Mouse (Mus musculus) lung, adult 2 months (tissue): Measurements from ENCODE around the gene Frrs1l. TPM values are rescaled to one million over a fixed set of nuclear protein-coding genes. Genes with fewer than 3 reads are reported as not detected.

ENCODE experiments used
- DNase-seq: peaks from one replicate; pipeline ENCODE4 v3.0.0; 2022
- H3K4me1 ChIP-seq: fragments of 200-500 bp; 2 replicates; pipeline ENCODE4 v1.6.1; 2011; ENCODE audit warnings: low read length; ENCODE audit not compliant: control insufficient read depth, insufficient read depth
- H3K4me3 ChIP-seq: fragments of 200-500 bp; replicated peaks from 2 replicates; pipeline ENCODE3; 2011; ENCODE audit warnings: low read depth, mild to moderate bottlenecking, control low read depth, low read length; ENCODE audit errors: extremely low read depth
- CTCF ChIP-seq: fragments of 200-500 bp; IDR thresholded peaks from 2 replicates; pipeline ENCODE4 v1.5.1; 2011; ENCODE audit warnings: mild to moderate bottlenecking, low read length, control low read depth; ENCODE audit not compliant: insufficient read depth
- POLR2A ChIP-seq: fragments of 200-500 bp; IDR thresholded peaks from 2 replicates; pipeline ENCODE4 v1.6.1; 2011; ENCODE audit warnings: low read depth, mild to moderate bottlenecking, control low read depth, low read length, borderline replicate concordance; ENCODE audit errors: extremely low read depth
- WGBS: fragments of 180-500 bp; shearing (Covaris S2); methylation state at CpG from one replicate; pipeline ENCODE4 v1.1.7; 2018; 5-methylcytosine and 5-hydroxymethylcytosine counted together
- polyA plus RNA-seq: library from polyadenylated mRNA; depleted of rRNA; stranded (reverse); fragments of >200 nt; gene quantifications from 2 replicates; pipeline ENCODE4 v1.2.3, GENCODE M21; 2012; rRNA removed

Gene Frrs1l
- polyA plus RNA-seq, 1 experiment: 0.04 TPM

- no peak for TF ChIP-seq POLR2A
- TF ChIP-seq CTCF: no peak
- 63% methylated on average over 4 of the region's 4 CpGs for WGBS
- DNase-seq: no peak
- Histone ChIP-seq H3K4me1 (peaks cover 14% of the 10 kb centered on the region), H3K4me3 (no peak overlapping the region)
These were observed 59.9 kb downstream of the Frrs1l start for GRCm38 (mm10) chr4:56930312-56930711.

GRCm38 (mm10) chr4:56926971-56927370, 63.2 kb downstream of the Frrs1l start:
- TF ChIP-seq POLR2A: no peak
- TF ChIP-seq CTCF: no peak
- WGBS: 87% methylated on average over 4 of the region's 4 CpGs
- DNase-seq: no peak
- peaks cover 14% of the 10 kb centered on the region for H3K4me1 ChIP-seq
- H3K4me3 ChIP-seq: no peak overlapping the region

GRCm38 (mm10) chr4:56922229-56922628, 68.0 kb downstream of the Frrs1l start:
- no peak overlapping the region for H3K4me3 ChIP-seq
- TF ChIP-seq CTCF (no peak), POLR2A (no peak)
- DNase-seq: no peak
- WGBS: 94% methylated on average over 11 of the region's 11 CpGs
- H3K4me1 ChIP-seq: no peaks in the 10 kb centered on the region

GRCm38 (mm10) chr4:56915732-56916325, 74.4 kb downstream of the Frrs1l start:
- 0 out of 2 replicates have a peak, but pooled peaks have one; percentile 15 for TF ChIP-seq POLR2A
- TF ChIP-seq CTCF: no peak
- no peak for DNase-seq
- no peaks in the 10 kb centered on the region for H3K4me1 ChIP-seq
- 75% methylated on average over 15 of the region's 15 CpGs for WGBS
- H3K4me3 ChIP-seq: no peak overlapping the region

- WGBS: 94% methylated on average over 1 of the region's 1 CpGs
- DNase-seq: no peak
- H3K4me3 ChIP-seq: no peak overlapping the region
- H3K4me1 ChIP-seq: no peaks in the 10 kb centered on the region
- no peak for TF ChIP-seq CTCF
- TF ChIP-seq POLR2A: no peak
These were observed 75.4 kb downstream of the Frrs1l start for GRCm38 (mm10) chr4:56914761-56915160.

GRCm38 (mm10) chr4:56914338-56914737, 75.9 kb downstream of the Frrs1l start:
- no peaks in the 10 kb centered on the region for H3K4me1 ChIP-seq
- no peak overlapping the region for H3K4me3 ChIP-seq
- WGBS: 80% methylated on average over 6 of the region's 6 CpGs
- DNase-seq: no peak
- TF ChIP-seq CTCF (no peak), POLR2A (no peak)

- no peak for TF ChIP-seq POLR2A
- TF ChIP-seq CTCF: no peak
- DNase-seq: no peak
- no peak overlapping the region for H3K4me3 ChIP-seq
- no peaks in the 10 kb centered on the region for H3K4me1 ChIP-seq
- WGBS: 88% methylated on average over 7 of the region's 7 CpGs
These were observed 77.7 kb downstream of the Frrs1l start for GRCm38 (mm10) chr4:56912382-56913001.

GRCm38 (mm10) chr4:56909568-56909967, 80.6 kb downstream of the Frrs1l start:
- DNase-seq: no peak
- Histone ChIP-seq H3K4me3 (no peak overlapping the region), H3K4me1 (no peaks in the 10 kb centered on the region)
- TF ChIP-seq CTCF: no peak
- TF ChIP-seq POLR2A: no peak
- 88% methylated on average over 3 of the region's 3 CpGs for WGBS

GRCm38 (mm10) chr4:56907671-56908070, 82.5 kb downstream of the Frrs1l start:
- 70% methylated on average over 5 of the region's 5 CpGs for WGBS
- H3K4me3 ChIP-seq: no peak overlapping the region
- TF ChIP-seq POLR2A: no peak
- no peak for TF ChIP-seq CTCF
- no peaks in the 10 kb centered on the region for H3K4me1 ChIP-seq
- no peak for DNase-seq

Other genes with a start within 250 kb of the Frrs1l start
- gene Actl7b, start 248.9 kb downstream of the Frrs1l start, polyA plus RNA-seq: 0.27 and 0.28 TPM in 2 replicates
- 0.09 TPM in 1 of 2 replicates, not detected in the other for gene Actl7a, start 247.0 kb downstream of the Frrs1l start, polyA plus RNA-seq
- 10.2 and 16.0 TPM in 2 replicates for gene Elp1, start 188.1 kb downstream of the Frrs1l start, polyA plus RNA-seq
- 2.3 and 3.5 TPM in 2 replicates for gene Fam206a, start 188.0 kb downstream of the Frrs1l start, polyA plus RNA-seq
- 4.4 and 8.8 TPM in 2 replicates for gene Ctnnal1, start 125.2 kb downstream of the Frrs1l start, polyA plus RNA-seq
- gene Tmem245, start 43.0 kb downstream of the Frrs1l start, polyA plus RNA-seq: 15.4 and 20.5 TPM in 2 replicates
- 23.8 and 28.9 TPM in 2 replicates for gene Epb41l4b, start 153.0 kb upstream of the Frrs1l start, polyA plus RNA-seq